Mouse (Mus musculus) layer of hippocampus, adult 11-12 months (tissue): ENCODE measurements around the gene BC025446.
"Not testable (repeated sequence)": the region's sequence is repeated elsewhere in the genome, so short reads cannot be mapped to it uniquely, and the experiment has no call there.

Source experiments
- DNase-seq: peaks from one replicate; pipeline ENCODE4 v3.0.0; 2022; ENCODE audit warnings: low spot score

The BC025446 gene

GRCm38 (mm10) chr15:75215778-75216691 is at the start of gene BC025446:
Gene BC025446 (plus strand): TSS chr15:75216376.
- no peak for DNase-seq

- peak; percentile 5 for DNase-seq
These were observed 40.7 kb upstream of the BC025446 start for GRCm38 (mm10) chr15:75175506-75175905.

- DNase-seq: no peak
These were observed 29.9 kb upstream of the BC025446 start for GRCm38 (mm10) chr15:75186291-75186690.

GRCm38 (mm10) chr15:75189116-75189515 is 27.1 kb upstream of the BC025446 start:
- no peak for DNase-seq

GRCm38 (mm10) chr15:75190560-75190959 is 25.6 kb upstream of the BC025446 start:
- not testable (repeated sequence) for DNase-seq

GRCm38 (mm10) chr15:75216831-75217230 is 655 bp downstream of the BC025446 start:
- no peak for DNase-seq

GRCm38 (mm10) chr15:75221942-75222341 is 5.8 kb downstream of the BC025446 start:
- no peak for DNase-seq

- DNase-seq: no peak
These were observed 21.6 kb downstream of the BC025446 start for GRCm38 (mm10) chr15:75237736-75238288.

GRCm38 (mm10) chr15:75240558-75240957 is 24.4 kb downstream of the BC025446 start:
- DNase-seq: no peak

- DNase-seq: no peak
These were observed 26.8 kb downstream of the BC025446 start for GRCm38 (mm10) chr15:75242756-75243640.

- DNase-seq: no peak
These were observed 38.5 kb downstream of the BC025446 start for GRCm38 (mm10) chr15:75254671-75255070.

GRCm38 (mm10) chr15:75265863-75266262 is 49.7 kb downstream of the BC025446 start:
- DNase-seq: no peak

- no peak for DNase-seq
These were observed 50.5 kb downstream of the BC025446 start for GRCm38 (mm10) chr15:75266626-75267025.

- no peak for DNase-seq
These were observed 51.9 kb downstream of the BC025446 start, which contains the start of gene Ly6f for GRCm38 (mm10) chr15:75268121-75268520. Gene Ly6f (plus strand): TSS chr15:75268421.

GRCm38 (mm10) chr15:75268916-75269829 is 53.0 kb downstream of the BC025446 start:
- no peak for DNase-seq

GRCm38 (mm10) chr15:75270169-75270568 is 54.0 kb downstream of the BC025446 start:
- no peak for DNase-seq

- no peak for DNase-seq
These were observed 54.7 kb downstream of the BC025446 start for GRCm38 (mm10) chr15:75270691-75271362.

- DNase-seq: no peak
These were observed 55.2 kb downstream of the BC025446 start for GRCm38 (mm10) chr15:75271426-75271825.

- DNase-seq: no peak
These were observed 55.7 kb downstream of the BC025446 start for GRCm38 (mm10) chr15:75271891-75272290.
